Mouse (Mus musculus) lung, postnatal 10 days (tissue): ENCODE measurements at regions not wholly inside any gene's neighbourhood (a gene's known extent, or its start where the extent isn't known, plus 50 kb on each side); places are given as distances from the start of the nearest gene placed in this dataset.
A peak's percentile ranks its signal among the peaks of the same experiment; 100 is the strongest.

Experiments
- DNase-seq: peaks from one replicate; pipeline ENCODE4 v3.0.0; 2021

GRCm38 (mm10) chr13:118193951-118194696 lies 192.3 kb upstream of the B430218F22Rik start:
- DNase-seq: no peak

- no peak for DNase-seq
Measured at GRCm38 (mm10) chr13:118208146-118208545, 178.3 kb upstream of the B430218F22Rik start.

GRCm38 (mm10) chr13:118227354-118227753 lies 159.1 kb upstream of the B430218F22Rik start:
- DNase-seq: peak; percentile 18

- DNase-seq: no peak
Measured at GRCm38 (mm10) chr13:118237968-118238367, 148.5 kb upstream of the B430218F22Rik start.

GRCm38 (mm10) chr13:118244680-118245079 lies 141.8 kb upstream of the B430218F22Rik start:
- DNase-seq: no peak

- no peak for DNase-seq
Measured at GRCm38 (mm10) chr13:118245546-118245945, 140.9 kb upstream of the B430218F22Rik start.

GRCm38 (mm10) chr13:118259606-118260005 lies 126.8 kb upstream of the B430218F22Rik start:
- DNase-seq: no peak

- no peak for DNase-seq
Measured at GRCm38 (mm10) chr13:118262971-118263370, 123.5 kb upstream of the B430218F22Rik start.

GRCm38 (mm10) chr13:118265763-118266520 lies 120.5 kb upstream of the B430218F22Rik start:
- no peak for DNase-seq

GRCm38 (mm10) chr13:118272904-118273303 lies 113.5 kb upstream of the B430218F22Rik start:
- DNase-seq: no peak

- DNase-seq: no peak
Measured at GRCm38 (mm10) chr13:118280956-118281355, 105.5 kb upstream of the B430218F22Rik start.

GRCm38 (mm10) chr13:118293728-118294127 lies 92.7 kb upstream of the B430218F22Rik start:
- no peak for DNase-seq

- DNase-seq: no peak
Measured at GRCm38 (mm10) chr13:118310080-118310479, 76.3 kb upstream of the B430218F22Rik start.

GRCm38 (mm10) chr13:118313676-118314075 lies 72.8 kb upstream of the B430218F22Rik start:
- DNase-seq: no peak
